Mouse (Mus musculus) lung, adult 2 months (tissue): Measurements from ENCODE around the gene Asah2.

Source experiments
- CTCF ChIP-seq: fragments of 200-500 bp; IDR thresholded peaks from 2 replicates; pipeline ENCODE4 v1.5.1; 2011; ENCODE audit warnings: mild to moderate bottlenecking, low read length, control low read depth; ENCODE audit not compliant: insufficient read depth
- POLR2A ChIP-seq: fragments of 200-500 bp; IDR thresholded peaks from 2 replicates; pipeline ENCODE4 v1.6.1; 2011; ENCODE audit warnings: low read depth, mild to moderate bottlenecking, control low read depth, low read length, borderline replicate concordance; ENCODE audit errors: extremely low read depth

DNA sequence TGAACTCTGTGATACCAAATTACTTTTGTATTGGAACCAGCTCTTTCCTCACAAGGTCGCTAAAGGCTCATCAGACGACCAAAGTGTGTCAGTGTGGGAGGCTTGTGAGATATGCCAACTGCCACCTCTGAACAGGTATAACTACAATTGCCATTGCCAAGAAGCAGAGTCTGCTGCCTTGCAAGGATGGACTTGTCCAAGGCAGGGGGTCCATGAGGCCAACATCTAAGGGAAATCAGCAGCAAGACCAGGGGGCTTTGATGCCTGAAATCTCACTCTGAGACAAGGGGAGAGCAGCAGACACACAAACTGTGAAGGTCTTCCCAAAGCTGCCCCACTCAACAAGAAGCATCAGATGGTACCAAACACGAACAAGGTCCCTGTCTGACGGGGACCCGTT, 29.9 kb upstream of the Asah2 start:
- TF ChIP-seq CTCF, result no peak
- no peak for TF ChIP-seq POLR2A
